Mouse (Mus musculus) liver, embryonic 16.5 days (tissue): ENCODE data around the gene Dtymk. TPM values are rescaled to one million over a fixed set of nuclear protein-coding genes. Genes with fewer than 3 reads are reported as not detected.

Source experiments
- ATAC-seq: fragments of 200-750 bp; cut with Nextera tagmentation; 2 replicates; pipeline ENCODE4 v1.8.0; 2017; ENCODE audit warnings: low read depth, mild to moderate bottlenecking, moderate number of reproducible peaks, moderate library complexity
- H3K27ac ChIP-seq: fragments of 300-500 bp; sonication (generic); 2 replicates; pipeline ENCODE4 v1.5.1; 2014; ENCODE audit warnings: mild to moderate bottlenecking, low read length
- H3K27me3 ChIP-seq: fragments of 300-500 bp; sonication (generic); 2 replicates; pipeline ENCODE4 v1.6.1; 2014; ENCODE audit warnings: low read depth, low read length, mixed read lengths; ENCODE audit not compliant: control insufficient read depth, insufficient read depth
- H3K36me3 ChIP-seq: fragments of 300-500 bp; sonication (generic); 2 replicates; pipeline ENCODE4 v1.6.1; 2014; ENCODE audit warnings: mild to moderate bottlenecking; ENCODE audit not compliant: control insufficient read depth, insufficient read depth
- H3K4me1 ChIP-seq: fragments of 300-500 bp; sonication (generic); 2 replicates; pipeline ENCODE4 v1.6.1; 2014; ENCODE audit warnings: low read depth, low read length, mixed read lengths; ENCODE audit not compliant: control insufficient read depth
- H3K4me2 ChIP-seq: fragments of 300-500 bp; sonication (generic); 2 replicates; pipeline ENCODE4 v1.6.1; 2014; ENCODE audit warnings: low read depth, low read length, mixed read lengths
- H3K4me3 ChIP-seq: fragments of 300-500 bp; sonication (generic); 2 replicates; pipeline ENCODE4 v1.5.1; 2014; ENCODE audit warnings: low read depth, mild to moderate bottlenecking, low read length
- H3K9ac ChIP-seq: fragments of 300-500 bp; sonication (generic); 2 replicates; pipeline ENCODE4 v1.6.1; 2014; ENCODE audit warnings: low read depth, low read length
- H3K9me3 ChIP-seq: fragments of 300-500 bp; sonication (generic); replicated peaks from 2 replicates; pipeline ENCODE4 v1.6.1; 2016; ENCODE audit warnings: low read length; ENCODE audit not compliant: control insufficient read depth
- WGBS: fragments of 180-500 bp; shearing (Covaris S2); extraction: QIAGEN DNeasy Blood & Tissue Kit; methylation state at CpG from one replicate; pipeline ENCODE4 v1.1.7; 2014; ENCODE audit not compliant: insufficient replicate concordance; 5-methylcytosine and 5-hydroxymethylcytosine counted together
- polyA plus RNA-seq: library from polyadenylated mRNA; unstranded; fragments of >200 nt; fragmentation: Nextera tagmentation; extraction: Ambion mirVana; gene quantifications from 2 replicates; pipeline ENCODE4 v1.2.1, GENCODE M21; 2015

Gene Dtymk
- polyA plus RNA-seq, 1 experiment from 2014 or later, result 95.9 TPM

DNA sequence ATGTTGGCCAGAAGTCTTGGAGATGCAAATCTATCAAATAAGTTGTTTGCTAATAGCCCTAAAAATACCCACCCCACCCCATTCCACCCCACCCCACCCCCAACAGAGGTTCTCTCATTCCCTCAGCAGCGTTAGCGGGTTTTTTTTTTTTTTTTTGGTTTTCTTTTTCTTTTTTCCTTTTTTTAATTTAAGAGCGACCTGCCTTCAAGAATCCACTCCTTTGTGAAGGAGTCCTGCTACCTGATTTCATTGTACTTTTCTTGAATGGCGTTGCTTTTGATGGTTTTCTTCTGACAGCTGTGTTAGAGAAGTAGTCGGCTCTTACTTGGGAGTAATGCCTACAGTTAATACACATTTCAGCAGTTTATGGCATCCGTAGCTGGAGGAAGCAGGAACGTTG is 46.1 kb downstream of the Dtymk start:
- Histone ChIP-seq H3K4me1 (peaks cover 43% of the 10 kb centered on the region), H3K9ac (peak overlapping the region; percentile 93), H3K4me2 (peak overlapping the region; percentile 95), H3K4me3 (peak overlapping the region; percentile 86), H3K9me3 (no peaks in the 10 kb centered on the region), H3K36me3 (no peaks in the 10 kb centered on the region), H3K27ac (peak overlapping the region; percentile 94), H3K27me3 (no peaks in the 10 kb centered on the region)
- ATAC-seq, result no peak
- WGBS, result 15% methylated on average over 7 of the region's 7 CpGs

DNA sequence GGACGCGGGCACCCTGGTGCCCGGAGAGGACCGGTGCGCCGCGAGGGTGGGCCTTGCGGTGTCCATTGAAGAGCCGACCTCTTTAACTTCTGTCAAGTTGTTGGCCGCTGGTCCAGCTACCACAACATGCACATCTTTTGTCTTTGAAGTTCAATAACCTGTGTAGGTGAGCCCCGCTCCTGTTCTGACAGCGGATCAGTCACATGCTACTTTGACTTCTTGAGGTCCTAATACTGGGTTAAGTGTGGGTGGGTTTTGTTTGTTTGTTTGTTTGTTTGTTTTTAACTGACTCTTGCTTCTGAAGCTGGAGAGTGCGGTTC is 46.5 kb downstream of the Dtymk start:
- Histone ChIP-seq H3K4me3 (peak overlapping the region; percentile 86), H3K27me3 (no peaks in the 10 kb centered on the region), H3K27ac (peak overlapping the region; percentile 94), H3K36me3 (no peaks in the 10 kb centered on the region), H3K4me1 (peaks cover 43% of the 10 kb centered on the region), H3K9me3 (no peaks in the 10 kb centered on the region), H3K4me2 (peak overlapping the region; percentile 95), H3K9ac (peak overlapping the region; percentile 93)
- WGBS, result under 1% methylated on average over 13 of the region's 13 CpGs
- no peak for ATAC-seq

DNA sequence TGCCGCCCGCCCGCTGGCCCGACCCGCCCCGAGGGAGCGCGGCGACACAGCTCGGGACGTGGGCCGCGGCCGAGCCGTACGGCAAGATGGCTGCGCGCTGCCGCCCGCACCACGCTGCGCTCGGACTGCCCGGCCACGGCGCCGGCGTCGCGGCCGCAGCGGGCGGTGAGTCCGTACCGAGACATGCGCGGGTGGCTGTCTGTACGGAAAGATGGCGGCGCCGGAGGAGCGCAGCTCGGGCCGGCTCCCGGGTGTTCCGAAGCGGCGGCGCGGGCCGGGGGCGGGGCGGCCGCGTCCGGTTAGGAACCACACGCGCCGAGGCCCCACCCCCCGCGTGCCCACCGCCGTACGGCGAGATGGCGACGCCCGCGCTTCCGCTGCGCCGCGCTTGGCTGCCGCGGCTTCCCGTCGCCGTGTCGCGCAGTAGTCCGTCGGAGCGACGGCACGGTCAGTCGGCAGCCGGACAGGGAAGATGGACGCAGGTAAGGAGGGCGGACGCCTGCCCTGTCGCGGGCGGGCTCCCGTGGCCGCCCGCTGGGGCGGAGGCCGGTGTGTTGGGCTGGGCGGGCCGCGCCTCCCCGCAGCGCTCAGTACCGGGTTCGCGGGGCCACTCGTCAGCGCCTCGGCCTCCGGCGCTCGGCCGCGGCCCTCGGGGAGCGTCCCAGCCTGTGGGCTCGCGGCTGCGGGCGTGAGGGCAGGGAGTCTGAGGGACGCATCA is 47.0 kb downstream of the Dtymk start, which contains the start of gene Thap4:
Gene Thap4 (minus strand): TSS at position 292 of the 718 bp plus-strand sequence.
- Histone ChIP-seq H3K4me1 (peaks cover 39% of the 10 kb centered on the region), H3K27ac (peak within 1 kb of the TSS; percentile 94)
- peak; percentile 87 for ATAC-seq

DNA sequence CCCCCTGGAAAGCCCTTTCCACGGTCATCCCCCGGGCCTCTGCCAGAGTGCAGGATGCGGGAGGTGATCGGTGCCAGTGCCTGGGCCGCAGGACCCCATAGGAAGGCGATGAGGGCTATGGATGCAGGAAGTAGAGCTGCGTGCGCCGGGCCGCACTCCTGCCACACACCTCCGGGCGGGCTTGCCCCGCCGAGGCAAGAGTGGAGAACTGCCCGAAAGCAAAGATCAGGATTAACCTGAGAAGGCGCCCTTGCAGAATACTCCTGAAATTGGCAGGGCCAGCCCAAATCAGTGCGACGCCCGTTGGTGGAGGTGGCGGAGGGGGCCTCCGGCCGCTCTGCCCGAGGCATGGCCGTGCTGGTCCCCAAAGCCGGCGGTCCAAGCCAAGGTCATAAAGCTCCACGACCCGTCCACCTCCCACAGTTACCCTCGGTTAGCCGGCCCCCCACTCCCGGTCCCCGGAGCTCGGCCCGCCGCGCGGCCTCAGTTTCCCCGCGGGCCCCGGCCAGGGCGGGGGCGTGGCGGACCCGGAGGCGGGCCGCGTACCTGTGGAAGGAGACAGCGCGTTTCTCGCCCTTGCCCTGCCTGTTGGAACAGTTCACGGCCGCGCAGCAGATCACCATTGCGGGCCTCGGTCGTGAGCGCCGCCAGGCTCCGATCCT is 47.7 kb downstream of the Dtymk start:
- Histone ChIP-seq H3K36me3 (no peaks in the 10 kb centered on the region), H3K27ac (peak overlapping the region; percentile 94), H3K9ac (peak overlapping the region; percentile 93), H3K9me3 (no peaks in the 10 kb centered on the region), H3K27me3 (no peaks in the 10 kb centered on the region), H3K4me3 (peak overlapping the region; percentile 86), H3K4me2 (peak overlapping the region; percentile 95), H3K4me1 (peaks cover 33% of the 10 kb centered on the region)
- under 1% methylated on average over 58 of the region's 59 CpGs for WGBS
- ATAC-seq, result no peak

More for the DNA sequence above, 47.0 kb downstream of the Dtymk start, which contains the start of gene Thap4:
- Histone ChIP-seq H3K9ac (peak within 1 kb of the TSS; percentile 93), H3K9me3 (no peaks in the 10 kb centered on the region), H3K4me3 (peak within 1 kb of the TSS; percentile 86), H3K27me3 (no peaks in the 10 kb centered on the region), H3K36me3 (no peaks in the 10 kb centered on the region), H3K4me2 (peak within 1 kb of the TSS; percentile 95)
- WGBS, result under 1% methylated on average over 101 of the region's 121 CpGs

DNA sequence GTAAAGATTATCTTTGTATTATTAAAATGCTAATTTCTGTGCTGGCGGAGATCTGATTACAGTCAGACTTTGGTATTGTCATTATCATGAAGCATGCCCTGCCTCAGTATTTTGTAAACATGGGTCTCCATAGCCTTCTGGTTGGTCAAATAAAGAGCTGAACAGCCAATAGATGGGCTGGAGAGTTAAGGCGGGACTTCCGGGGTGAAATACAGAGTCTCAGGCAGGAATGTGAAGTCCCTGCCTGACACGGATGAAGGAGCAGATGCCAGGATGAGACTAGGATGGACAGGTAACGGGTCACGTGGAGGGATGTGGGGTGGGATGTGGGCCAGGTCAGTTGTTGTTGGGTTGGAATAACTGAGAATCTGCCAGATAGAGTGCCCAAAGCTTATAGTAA is 50.4 kb downstream of the Dtymk start, which contains the start of gene Atg4b:
Gene Atg4b (plus strand): TSS at position 211 of the 400 bp plus-strand sequence.
- no peaks in the 10 kb centered on the region for H3K27me3 ChIP-seq
- no peak for ATAC-seq
- no peaks in the 10 kb centered on the region for H3K9me3 ChIP-seq
- WGBS, result 75% methylated on average over 6 of the region's 6 CpGs
- no peak within 1 kb of the TSS for H3K4me3 ChIP-seq
- no peak within 1 kb of the TSS for H3K4me2 ChIP-seq
- peaks cover 16% of the 10 kb centered on the region for H3K4me1 ChIP-seq
- H3K27ac ChIP-seq, result no peak within 1 kb of the TSS
- no peak within 1 kb of the TSS for H3K9ac ChIP-seq
- 0 out of 2 replicates have a peak, but pooled peaks cover 2% of the 10 kb centered on the region for H3K36me3 ChIP-seq

DNA sequence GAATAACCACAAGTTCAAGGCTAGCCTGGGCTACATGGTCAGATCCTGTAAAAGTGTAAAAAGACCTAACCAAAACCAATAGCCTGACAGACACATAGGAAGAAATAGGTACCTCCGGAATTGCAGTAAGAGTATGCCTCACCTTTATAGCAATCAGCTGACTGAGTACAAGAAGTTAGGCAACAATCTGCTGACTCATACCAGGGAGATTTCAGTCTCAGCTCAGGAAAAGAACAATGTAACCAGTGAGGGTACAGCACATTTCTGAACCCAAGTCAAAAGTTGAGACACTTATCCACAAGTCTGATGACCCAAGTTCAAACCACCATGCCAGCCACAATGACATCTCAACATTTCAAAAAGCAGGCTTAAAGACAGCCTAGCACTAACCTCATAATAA is 53.2 kb downstream of the Dtymk start:
- Histone ChIP-seq H3K27ac (no peak overlapping the region), H3K4me1 (peaks cover 9% of the 10 kb centered on the region), H3K36me3 (0 out of 2 replicates have a peak, but pooled peaks cover 2% of the 10 kb centered on the region), H3K9ac (no peak overlapping the region), H3K4me3 (no peak overlapping the region), H3K27me3 (no peaks in the 10 kb centered on the region), H3K9me3 (no peaks in the 10 kb centered on the region), H3K4me2 (no peak overlapping the region)
- WGBS, result 64% methylated on average over 1 of the region's 1 CpGs
- ATAC-seq, result no peak

DNA sequence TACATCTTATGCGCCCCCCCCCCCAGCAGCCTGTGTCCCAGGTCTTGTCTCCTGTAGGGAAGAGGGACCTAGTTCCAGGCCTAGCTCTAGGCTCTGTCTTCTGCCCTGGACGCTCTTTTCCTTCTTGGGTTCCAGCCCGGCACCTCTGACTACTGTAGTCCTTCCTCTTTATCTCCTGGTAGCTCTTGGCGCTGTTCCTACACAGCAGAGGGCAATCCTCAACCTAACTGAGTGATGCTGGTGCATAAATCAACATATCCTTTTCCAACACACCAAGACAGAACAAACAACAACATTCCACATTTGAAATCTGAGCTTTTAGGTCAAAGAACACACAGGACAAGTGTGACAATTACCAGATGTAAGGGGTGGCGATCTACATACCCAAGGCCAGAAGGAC is 55.6 kb downstream of the Dtymk start:
- no peak overlapping the region for H3K4me2 ChIP-seq
- no peak overlapping the region for H3K9ac ChIP-seq
- H3K27me3 ChIP-seq, result no peaks in the 10 kb centered on the region
- H3K27ac ChIP-seq, result no peak overlapping the region
- peaks cover 16% of the 10 kb centered on the region for H3K4me1 ChIP-seq
- H3K36me3 ChIP-seq, result 0 out of 2 replicates have a peak, but pooled peaks cover 2% of the 10 kb centered on the region
- H3K4me3 ChIP-seq, result no peak overlapping the region
- 69% methylated on average over 5 of the region's 5 CpGs for WGBS
- no peak for ATAC-seq
- no peaks in the 10 kb centered on the region for H3K9me3 ChIP-seq

DNA sequence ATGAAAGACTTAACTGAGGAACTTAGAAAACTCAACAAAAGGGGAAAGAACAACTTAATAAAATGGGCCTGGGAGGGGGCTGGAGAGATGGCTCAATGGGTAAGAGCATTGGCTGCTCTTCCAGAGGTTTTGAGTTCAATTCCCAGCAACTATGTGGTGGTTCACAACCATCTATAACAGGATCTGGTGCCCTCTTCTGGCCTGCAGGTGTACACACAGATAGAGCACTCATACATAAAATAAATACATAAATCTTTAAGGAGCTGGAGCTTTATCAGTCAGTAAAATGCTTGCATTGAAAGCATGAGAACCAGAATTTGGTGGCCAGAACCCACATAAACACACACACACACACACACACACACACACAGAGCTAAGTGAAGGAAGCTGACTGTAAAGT is 58.8 kb downstream of the Dtymk start:
- Histone ChIP-seq H3K36me3 (no peaks in the 10 kb centered on the region), H3K4me1 (peaks cover 13% of the 10 kb centered on the region), H3K27me3 (no peaks in the 10 kb centered on the region), H3K4me2 (no peak overlapping the region), H3K9me3 (no peaks in the 10 kb centered on the region), H3K27ac (no peak overlapping the region), H3K9ac (no peak overlapping the region), H3K4me3 (no peak overlapping the region)
- ATAC-seq, result no peak
